ENCODE assay signal across 8 mouse cellular contexts in genomic region chr4:47122051-47122706, GRCm38 (mm10). TPM values are rescaled to one million over a fixed set of nuclear protein-coding genes. Genes with fewer than 3 reads are reported as not detected.
DNase-seq lines count a peak whose midpoint lies in the region; ATAC-seq and TF ChIP-seq lines count a peak whose summit lies in the region.

No protein-coding gene starts in this region.

- no peaks in the 10 kb centered on the region for H3K79me2 ChIP-seq in liver, adult 2 months (ENCODE audit: control insufficient read depth, insufficient read depth, low read length)

- ATAC-seq in liver, embryonic 12.5 days: no peak
- ATAC-seq in hindbrain, embryonic 11.5 days (ENCODE audit: low FRiP score): no peak
- 0 out of 2 replicates have a peak, but pooled peaks have one; percentile 63 for ATAC-seq in neural tube, embryonic 13.5 days (ENCODE audit: low read depth)
- no peak for ATAC-seq in megakaryocyte-erythroid progenitor cell, adult 5-6 weeks (replicated peaks; ENCODE audit: low FRiP score, low TSS enrichment, poor library complexity, severe bottlenecking)

- TF ChIP-seq CTCF in liver, adult 2 months (IDR thresholded peaks at IDR 0.05; ENCODE audit: low read depth, low read length): peak; percentile 72

- no peak overlapping the region for H3K4me2 ChIP-seq in liver, embryonic 12.5 days
- no peak overlapping the region for H3K4me2 ChIP-seq in hindbrain, embryonic 11.5 days (replicated peaks; ENCODE audit: low read depth, low read length)
- no peak overlapping the region for H3K4me2 ChIP-seq in neural tube, embryonic 13.5 days

- H3K27me3 ChIP-seq in liver, adult 2 months (ENCODE audit: control insufficient read depth, insufficient read depth, low read length): no peaks in the 10 kb centered on the region
- H3K27me3 ChIP-seq in liver, embryonic 12.5 days (replicated peaks): no peaks in the 10 kb centered on the region
- no peaks in the 10 kb centered on the region for H3K27me3 ChIP-seq in hindbrain, embryonic 11.5 days (ENCODE audit: control insufficient read depth, insufficient read depth, low read length)
- H3K27me3 ChIP-seq in neural tube, embryonic 13.5 days: no peaks in the 10 kb centered on the region

- H3K9me3 ChIP-seq in liver, embryonic 12.5 days (replicated peaks): 0 out of 2 replicates have a peak, but pooled peaks cover under 1% of the 10 kb centered on the region
- no peaks in the 10 kb centered on the region for H3K9me3 ChIP-seq in hindbrain, embryonic 11.5 days (ENCODE audit: control insufficient read depth, low read length)
- peaks cover 4% of the 10 kb centered on the region; the same call in 1 of the 2 replicates for H3K9me3 ChIP-seq in neural tube, embryonic 13.5 days

- DNase-seq in liver, adult 2 months (ENCODE audit: extremely low read depth, low read depth, low spot score): peak; percentile 24
- DNase-seq in Muller cell, postnatal 12 days (ENCODE audit: inconsistent ontology term): peak; percentile 22
- peak; percentile 38 to 42 for DNase-seq in cerebellum, postnatal 36 days
- peak; percentile 81 for DNase-seq in hindbrain, embryonic 11.5 days (ENCODE audit: low spot score)
- peak; percentile 55 to 66 for DNase-seq in left cerebral cortex, postnatal 25 days (ENCODE audit: low spot score in 2 of 2)

- no peaks in the 10 kb centered on the region for H3K4me1 ChIP-seq in liver, adult 2 months (ENCODE audit: control insufficient read depth, insufficient read depth, low read length)
- H3K4me1 ChIP-seq in liver, embryonic 12.5 days: no peaks in the 10 kb centered on the region
- no peaks in the 10 kb centered on the region for H3K4me1 ChIP-seq in hindbrain, embryonic 11.5 days (replicated peaks; ENCODE audit: control insufficient read depth, insufficient read depth, low read length)
- H3K4me1 ChIP-seq in neural tube, embryonic 13.5 days (replicated peaks): 0 out of 2 replicates have a peak, but pooled peaks cover 2% of the 10 kb centered on the region

- H3K9ac ChIP-seq in liver, adult 2 months (ENCODE audit: low read depth, low read length): no peak overlapping the region
- H3K9ac ChIP-seq in liver, embryonic 12.5 days: no peak overlapping the region
- no peak overlapping the region for H3K9ac ChIP-seq in hindbrain, embryonic 11.5 days (ENCODE audit: low read depth, low read length)
- no peak overlapping the region for H3K9ac ChIP-seq in neural tube, embryonic 13.5 days

- no peak for TF ChIP-seq POLR2A in liver, adult 2 months (IDR thresholded peaks at IDR 0.05; ENCODE audit: extremely low read depth, insufficient read depth, low read length)

- no peak overlapping the region for H3K4me3 ChIP-seq in liver, adult 2 months (ENCODE audit: insufficient read depth, low read depth, low read length)
- H3K4me3 ChIP-seq in liver, embryonic 12.5 days: no peak overlapping the region
- no peak overlapping the region for H3K4me3 ChIP-seq in hindbrain, embryonic 11.5 days (ENCODE audit: low read depth, low read length)
- no peak overlapping the region for H3K4me3 ChIP-seq in neural tube, embryonic 13.5 days

- no peak overlapping the region for H3K27ac ChIP-seq in liver, adult 2 months (replicated peaks; ENCODE audit: insufficient read depth, low read depth, low read length)
- no peak overlapping the region for H3K27ac ChIP-seq in liver, embryonic 12.5 days
- no peak overlapping the region for H3K27ac ChIP-seq in hindbrain, embryonic 11.5 days (ENCODE audit: low read depth, low read length)
- H3K27ac ChIP-seq in neural tube, embryonic 13.5 days (replicated peaks): no peak overlapping the region

- 59% methylated on average over 13 of the region's 13 CpGs for WGBS in liver, adult 2 months
- 54% methylated on average over 13 of the region's 13 CpGs for WGBS in liver, embryonic 12.5 days (ENCODE audit: insufficient replicate concordance)
- 68% methylated on average over 13 of the region's 13 CpGs for WGBS in hindbrain, embryonic 11.5 days
- 65% methylated on average over 13 of the region's 13 CpGs for WGBS in neural tube, embryonic 13.5 days

- no peaks in the 10 kb centered on the region for H3K36me3 ChIP-seq in liver, adult 2 months (ENCODE audit: control insufficient read depth, insufficient read depth, low read length)
- no peaks in the 10 kb centered on the region for H3K36me3 ChIP-seq in liver, embryonic 12.5 days
- no peaks in the 10 kb centered on the region for H3K36me3 ChIP-seq in hindbrain, embryonic 11.5 days (ENCODE audit: control insufficient read depth, insufficient read depth, low read length)
- no peaks in the 10 kb centered on the region for H3K36me3 ChIP-seq in neural tube, embryonic 13.5 days

- intact Hi-C loops in left cerebral cortex, postnatal 25 days (cut with DNase I): loop anchor here (2.0 to 5.0 kb wide), 3 partner anchors 115 to 275 kb away; no protein-coding TSS in a partner anchor

RNA-seq across cellular contexts. Expression of gene Galnt12, which starts 30.5 kb away (rescaled TPM):
- total RNA-seq in liver, adult 2 months (2014; rRNA removed): 0.18 and 0.20 TPM in 2 replicates
- 0.21 and 0.22 TPM in 2 replicates for polyA plus RNA-seq in liver, adult 2 months (2012; rRNA removed)
- polyA plus RNA-seq in liver, embryonic 12.5 days (2016; fragmentation: Nextera tagmentation; extraction: Ambion mirVana): 0.63 and 0.68 TPM in 2 replicates
- polyA plus RNA-seq in hindbrain, embryonic 11.5 days (2014; fragmentation: Nextera tagmentation; extraction: Ambion mirVana): 2.7 and 2.8 TPM in 2 replicates
- 1 to 10 TPM in 1 of 2 experiments, under 1 TPM in 1; 0.76 to 1.2 TPM for total RNA-seq in left cerebral cortex, postnatal 25 days (2021)
- 1.1 and 1.2 TPM in 2 replicates for polyA plus RNA-seq in neural tube, embryonic 13.5 days (2015; fragmentation: Nextera tagmentation; extraction: Ambion mirVana)
- total RNA-seq in megakaryocyte-erythroid progenitor cell, adult 5-6 weeks (2014; fragmentation: Nextera tagmentation): not detected in 2 replicates
- 0.19 and 0.34 TPM in 2 replicates for total RNA-seq in megakaryocyte-erythroid progenitor cell, adult 5-6 weeks (2017)

Comparison
In these comparisons a context has a peak if more than half of its experiments do, and no peak if none do; other contexts are left out.
1. DNase-seq: peak in every context shown above with its lines; median percentile 81 in hindbrain, embryonic 11.5 days; 60 in left cerebral cortex, postnatal 25 days; 40 in cerebellum, postnatal 36 days; 24 in liver, adult 2 months; 22 in Muller cell, postnatal 12 days.